Mouse (Mus musculus) large intestine, adult 2 months (tissue): ENCODE measurements around the gene Rnf227. TPM values are rescaled to one million over a fixed set of nuclear protein-coding genes. Genes with fewer than 3 reads are reported as not detected.

Experiments used
- polyA plus RNA-seq: library from polyadenylated mRNA; depleted of rRNA; stranded (reverse); fragments of >200 nt; gene quantifications from 2 replicates; pipeline ENCODE4 v1.2.3, GENCODE M21; 2012; rRNA removed

Gene Rnf227
- polyA plus RNA-seq, 1 experiment = 0.79 TPM

Other genes starting within 250 kb of the Rnf227 start
- gene Per1, start 245.2 kb upstream of the Rnf227 start, polyA plus RNA-seq = 6.1 and 13.9 TPM in 2 replicates
- gene Hes7, start 220.1 kb upstream of the Rnf227 start, polyA plus RNA-seq = 0.07 and 0.15 TPM in 2 replicates
- 0.14 and 0.25 TPM in 2 replicates for gene 9130213A22Rik, start 217.9 kb upstream of the Rnf227 start, polyA plus RNA-seq
- gene Aloxe3, start 214.6 kb upstream of the Rnf227 start, polyA plus RNA-seq = 0.36 and 0.62 TPM in 2 replicates
- 0.06 TPM in 1 of 2 replicates, not detected in the other for gene Alox12b, start 183.5 kb upstream of the Rnf227 start, polyA plus RNA-seq
- 0.04 TPM in 1 of 2 replicates, not detected in the other for gene Alox8, start 142.6 kb upstream of the Rnf227 start, polyA plus RNA-seq
- gene Gucy2e, start 103.4 kb upstream of the Rnf227 start, polyA plus RNA-seq = not detected in 2 replicates
- gene Cntrob, start 16.7 kb upstream of the Rnf227 start, polyA plus RNA-seq = 8.4 and 8.5 TPM in 2 replicates
- gene Trappc1, start 16.5 kb upstream of the Rnf227 start, polyA plus RNA-seq = 60.7 and 65.6 TPM in 2 replicates
- gene Kcnab3, start 14.2 kb upstream of the Rnf227 start, polyA plus RNA-seq = 0.46 and 0.55 TPM in 2 replicates
- 63.4 and 118 TPM in 2 replicates for gene Chd3, start 28.9 kb downstream of the Rnf227 start, polyA plus RNA-seq
- 164 and 180 TPM in 2 replicates for gene Naa38, start 55.0 kb downstream of the Rnf227 start, polyA plus RNA-seq
- gene Cyb5d1, start 55.2 kb downstream of the Rnf227 start, polyA plus RNA-seq = 6.1 and 14.5 TPM in 2 replicates
- gene Tmem88, start 57.8 kb downstream of the Rnf227 start, polyA plus RNA-seq = 10.5 and 11.0 TPM in 2 replicates
- 7.5 and 11.2 TPM in 2 replicates for gene Kdm6b, start 73.2 kb downstream of the Rnf227 start, polyA plus RNA-seq
- gene Dnah2, start 208.6 kb downstream of the Rnf227 start, polyA plus RNA-seq = 0.12 and 0.29 TPM in 2 replicates
- 1.1 and 2.1 TPM in 2 replicates for gene Efnb3, start 219.7 kb downstream of the Rnf227 start, polyA plus RNA-seq
- gene Wrap53, start 239.8 kb downstream of the Rnf227 start, polyA plus RNA-seq = 24.8 and 28.7 TPM in 2 replicates
- gene Trp53, start 239.9 kb downstream of the Rnf227 start, polyA plus RNA-seq = 80.8 and 93.2 TPM in 2 replicates